Mouse (Mus musculus): ENCODE measurements around the gene Calm1.
"Not testable (repeated sequence)": the region's sequence is repeated elsewhere in the genome, so short reads cannot be mapped to it uniquely, and the experiment has no call there.

The Calm1 gene

GRCm38 (mm10) chr12:100198967-100199660 is at the start of gene Calm1:
Calm1 (plus strand) TSS chr12:100199435.
- DNase-seq (ENCODE audit: low spot score in 2 of 2), result peak; percentile 93 to 95

DNA sequence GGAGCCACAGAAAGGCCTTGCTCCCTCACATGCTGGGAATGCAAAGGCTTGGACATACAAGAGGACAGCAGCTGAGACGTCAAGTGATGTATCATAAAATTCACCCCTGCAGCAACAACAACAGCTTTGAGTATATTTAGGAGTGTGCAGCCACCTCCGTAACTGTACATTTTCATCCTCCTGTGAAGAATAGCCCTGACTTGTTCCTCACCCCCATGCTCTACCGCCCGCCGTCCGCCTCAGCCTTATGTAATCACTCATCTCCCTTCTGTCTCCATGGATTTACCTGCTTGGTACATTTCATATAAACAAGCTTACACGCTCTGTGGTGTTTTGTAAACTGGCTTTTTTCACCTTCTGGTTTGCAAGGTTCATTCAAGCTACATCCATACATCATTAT is 46.8 kb upstream of the Calm1 start:
- peak in 1 of 2 experiments; percentile 60 for DNase-seq (ENCODE audit: low spot score in 2 of 2)

GRCm38 (mm10) chr12:100159261-100159975 is 39.8 kb upstream of the Calm1 start, which contains the start of gene Nrde2:
Nrde2 (minus strand) TSS chr12:100159653.
- DNase-seq (ENCODE audit: low spot score in 2 of 2), result peak; percentile 92 to 94

DNA sequence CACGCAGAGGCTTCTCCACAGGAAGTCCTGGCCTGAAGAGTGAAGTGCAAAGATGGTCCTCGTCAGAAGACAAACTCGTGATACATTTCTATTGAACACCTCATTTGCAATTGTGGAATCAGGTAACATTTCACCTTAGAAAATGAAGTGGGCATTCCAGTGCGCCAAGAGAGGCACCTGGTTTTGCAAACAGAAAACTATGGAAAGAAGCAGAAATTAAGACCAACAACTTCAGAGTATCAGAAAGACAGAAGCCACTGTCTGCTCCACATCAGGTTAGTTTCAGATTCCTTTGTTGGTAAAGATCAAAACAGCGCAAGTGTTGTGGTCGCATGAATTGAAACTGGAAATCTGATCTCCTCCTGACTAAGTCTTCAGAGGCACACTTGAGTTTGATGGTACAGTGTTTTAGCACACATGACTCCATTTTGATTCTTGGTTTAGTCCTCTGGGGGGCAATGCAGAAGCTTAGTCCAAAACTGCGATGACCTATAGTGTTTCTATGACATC is 34.2 kb upstream of the Calm1 start:
- DNase-seq (ENCODE audit: low spot score in 2 of 2), result no peak

DNA sequence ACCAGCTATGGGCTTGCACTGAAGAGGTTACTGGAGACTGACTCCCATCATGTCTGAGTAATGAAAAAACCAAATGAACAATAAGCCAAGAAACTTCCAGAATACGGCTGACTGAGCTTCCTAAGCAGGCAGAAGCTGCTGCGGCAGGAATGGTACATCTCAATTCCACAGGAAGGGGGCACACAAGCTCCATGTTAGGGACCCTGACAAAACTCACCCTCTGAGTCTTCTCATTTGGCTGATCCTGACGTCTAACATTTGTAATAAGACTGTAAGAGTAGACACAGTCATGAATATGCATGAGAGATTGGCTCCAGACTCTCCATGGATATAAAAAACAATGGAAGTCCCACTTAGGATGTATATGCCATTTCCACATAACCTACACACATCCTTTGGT is 33.1 kb upstream of the Calm1 start:
- DNase-seq (ENCODE audit: low spot score in 2 of 2), result peak; percentile 50 to 80

- peak in 1 of 2 experiments; percentile 42 for DNase-seq (ENCODE audit: low spot score in 2 of 2)
Observed at GRCm38 (mm10) chr12:100166939-100167338, 32.3 kb upstream of the Calm1 start.

GRCm38 (mm10) chr12:100167502-100167901 is 31.7 kb upstream of the Calm1 start:
- DNase-seq (ENCODE audit: low spot score in 2 of 2), result no peak

GRCm38 (mm10) chr12:100167931-100168871 is 31.0 kb upstream of the Calm1 start:
- no peak for DNase-seq (ENCODE audit: low spot score in 2 of 2)

GRCm38 (mm10) chr12:100172481-100172880 is 26.8 kb upstream of the Calm1 start:
- DNase-seq (ENCODE audit: low spot score in 2 of 2), result no peak

GRCm38 (mm10) chr12:100176469-100177056 is 22.7 kb upstream of the Calm1 start:
- no peak for DNase-seq (ENCODE audit: low spot score in 2 of 2)

DNA sequence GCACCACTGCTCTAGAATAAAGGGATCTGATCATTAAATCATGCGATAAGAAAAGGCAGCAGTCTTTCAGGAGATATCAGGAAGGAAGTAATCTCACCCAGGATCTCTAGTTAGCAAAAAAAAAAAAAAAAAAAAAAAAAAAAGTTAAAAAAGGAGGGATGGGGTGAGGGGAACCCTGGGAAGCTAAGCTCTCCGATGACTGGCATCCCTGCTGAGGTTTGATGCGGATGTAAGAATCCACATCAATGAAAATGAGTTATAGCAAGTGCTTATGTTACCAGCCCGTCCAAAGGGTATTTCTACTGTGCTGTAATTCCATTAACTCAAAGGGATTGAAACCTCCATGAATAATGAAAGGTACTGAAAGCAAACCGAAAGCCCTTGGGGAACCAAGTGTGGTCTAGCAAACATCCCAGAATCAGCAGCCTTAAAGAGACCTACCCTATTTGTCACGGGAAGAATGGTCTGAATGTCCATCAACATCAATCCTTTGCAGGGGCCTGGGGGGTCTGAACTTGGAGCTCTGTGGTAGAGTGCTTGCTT is 20.3 kb upstream of the Calm1 start:
- no peak for DNase-seq (ENCODE audit: low spot score in 2 of 2)

DNA sequence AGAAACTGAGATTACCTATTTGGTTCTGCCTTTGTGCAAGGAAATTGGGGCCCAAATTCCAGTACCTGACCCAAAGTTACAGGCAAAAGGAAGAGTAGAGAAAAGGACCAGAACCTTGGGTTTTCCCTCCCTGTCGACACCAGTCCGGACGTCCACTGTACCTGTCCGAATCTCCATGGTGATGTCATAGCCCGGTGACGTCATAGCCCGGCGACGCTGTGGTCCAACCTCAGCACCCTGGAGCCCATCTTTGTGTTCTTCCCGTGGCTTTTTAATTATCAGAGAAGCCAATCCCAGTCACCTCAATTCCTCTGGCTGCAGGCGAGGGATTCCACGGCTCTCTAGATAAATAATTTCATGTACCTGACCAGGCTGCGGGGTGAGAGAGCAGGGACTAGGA is 18.4 kb upstream of the Calm1 start:
- DNase-seq (ENCODE audit: low spot score in 2 of 2), result no peak

- DNase-seq (ENCODE audit: low spot score in 2 of 2), result no peak
Observed at GRCm38 (mm10) chr12:100182676-100183075, 16.6 kb upstream of the Calm1 start.

- no peak for DNase-seq (ENCODE audit: low spot score in 2 of 2)
Observed at GRCm38 (mm10) chr12:100183970-100184369, 15.3 kb upstream of the Calm1 start.

DNA sequence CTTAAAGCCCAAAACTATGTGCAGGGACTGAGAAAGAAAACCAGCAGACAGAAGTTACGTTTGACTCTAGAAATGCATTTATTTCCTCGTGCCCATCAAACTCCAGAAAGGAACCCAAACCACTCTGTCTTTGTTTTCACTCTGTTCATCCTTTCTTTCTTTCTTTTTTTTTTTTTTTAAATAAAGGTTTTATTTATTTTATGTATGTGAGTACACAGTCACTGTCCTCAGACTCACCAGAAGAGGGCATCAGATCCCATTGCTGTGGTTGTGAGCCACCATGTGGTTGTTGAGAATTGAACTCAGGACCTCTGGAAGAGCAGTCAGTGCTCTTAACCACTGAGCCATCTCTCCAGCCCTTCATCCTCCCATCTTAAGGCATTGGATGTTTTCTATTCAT is 14.3 kb upstream of the Calm1 start:
- DNase-seq (ENCODE audit: low spot score in 2 of 2), result not testable (repeated sequence)

DNA sequence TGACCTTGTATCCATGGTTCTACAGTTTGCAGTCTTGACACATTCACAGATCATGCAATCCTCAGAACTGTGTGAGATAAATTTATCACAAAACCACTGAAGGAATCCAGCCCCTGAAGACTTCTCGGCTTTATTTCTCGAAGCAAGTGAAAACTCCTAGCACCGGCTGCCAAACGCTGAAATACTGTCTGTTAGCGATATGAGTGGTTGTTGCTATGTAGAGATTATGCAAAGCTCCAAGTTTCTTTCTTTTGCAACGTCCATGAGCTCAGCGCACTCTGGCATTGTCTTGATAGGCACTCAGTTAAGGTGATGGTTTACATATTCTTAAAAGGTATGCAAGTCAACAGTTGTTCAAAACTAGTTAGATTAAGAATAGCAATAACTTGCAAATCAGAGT is 13.3 kb upstream of the Calm1 start:
- DNase-seq (ENCODE audit: low spot score in 2 of 2), result peak; percentile 36 to 71

DNA sequence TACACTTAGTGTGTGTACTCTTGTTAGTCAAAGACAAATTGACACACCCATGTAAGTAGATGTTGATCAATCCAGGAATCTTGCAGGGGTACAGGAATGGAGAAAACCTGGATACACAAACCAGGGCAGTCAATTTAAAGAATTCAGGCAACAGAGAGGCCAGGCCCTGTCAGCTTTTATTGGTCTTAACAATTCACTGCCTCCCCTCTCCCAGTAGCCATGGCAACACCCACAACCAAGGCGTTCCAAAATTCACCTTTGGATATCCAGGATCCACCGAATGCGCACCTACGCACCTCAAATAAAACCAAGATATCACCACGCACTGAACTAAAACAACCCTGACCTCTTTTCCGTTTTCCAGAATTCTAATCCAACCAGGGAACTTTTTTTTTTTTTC is 12.9 kb upstream of the Calm1 start:
- DNase-seq (ENCODE audit: low spot score in 2 of 2), result peak; percentile 40 to 65

DNA sequence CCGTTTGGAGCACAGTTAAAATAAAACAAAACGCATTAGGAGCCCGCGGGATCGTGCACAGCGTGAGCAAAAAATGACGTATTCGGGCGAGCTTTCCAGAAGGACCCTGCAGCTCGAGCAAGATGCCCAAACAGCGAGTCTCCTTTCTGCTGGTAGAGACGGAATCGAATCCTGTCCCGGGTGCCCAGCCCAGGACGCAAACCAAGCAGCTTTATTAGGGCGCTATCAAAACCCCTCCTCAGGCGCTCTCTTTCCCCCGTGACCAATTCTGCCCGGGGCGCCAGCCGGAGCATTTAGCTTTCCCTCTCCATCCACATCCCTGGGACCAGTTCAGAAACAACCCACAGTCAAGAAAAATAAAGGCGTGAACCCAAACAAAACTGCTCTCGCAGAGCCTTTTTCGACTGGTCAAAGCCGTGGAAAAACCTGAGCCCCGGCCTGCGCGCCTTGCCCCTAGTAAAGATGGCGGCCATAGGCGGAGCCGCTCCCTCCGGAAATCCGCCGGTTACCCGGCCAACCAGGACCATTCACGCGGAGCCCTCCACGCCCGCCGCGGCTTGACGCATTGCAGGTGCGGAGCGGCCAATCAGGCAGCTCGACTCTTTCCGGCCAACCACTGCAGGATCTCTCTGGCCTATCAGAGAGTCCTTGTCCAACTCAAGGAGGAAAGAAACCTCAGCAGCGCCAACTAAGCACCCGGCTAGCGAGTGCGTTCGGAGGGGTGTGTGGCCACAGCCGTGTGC is 12.1 kb upstream of the Calm1 start:
- DNase-seq (ENCODE audit: low spot score in 2 of 2), result peak; percentile 100

DNA sequence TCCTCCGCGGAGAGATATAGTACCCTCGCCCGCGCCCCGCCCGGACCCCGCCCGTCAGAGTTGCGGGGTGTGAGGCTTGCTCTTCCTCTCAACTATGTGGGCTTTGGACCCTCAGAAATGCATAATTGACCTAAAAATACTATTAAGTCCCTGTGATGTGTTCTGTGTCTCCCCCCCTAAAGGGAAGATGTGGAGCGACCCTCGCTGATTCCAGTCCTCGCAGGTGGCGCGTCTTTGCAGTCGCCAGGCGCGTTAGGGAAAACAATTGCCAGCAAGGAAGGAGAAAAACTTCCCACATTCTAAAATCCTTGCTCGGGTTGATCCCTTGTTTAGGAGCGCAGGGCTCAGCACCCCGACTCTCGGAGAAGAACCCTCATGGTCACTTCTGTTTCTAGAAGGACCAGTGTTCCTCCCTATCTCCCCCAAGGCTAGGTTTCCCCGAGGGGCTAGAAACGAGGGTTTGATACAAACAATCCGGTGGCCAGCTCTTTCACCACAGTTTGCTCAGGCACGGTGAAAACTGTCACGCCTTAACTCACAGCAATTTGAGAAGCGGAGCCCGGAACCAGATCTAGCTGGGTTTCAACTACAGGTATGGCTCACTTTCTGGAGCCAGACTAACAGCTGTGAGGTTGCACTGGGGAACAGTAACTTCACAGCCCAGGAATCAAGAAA is 11.3 kb upstream of the Calm1 start:
- DNase-seq (ENCODE audit: low spot score in 2 of 2), result peak; percentile 34 to 37

DNA sequence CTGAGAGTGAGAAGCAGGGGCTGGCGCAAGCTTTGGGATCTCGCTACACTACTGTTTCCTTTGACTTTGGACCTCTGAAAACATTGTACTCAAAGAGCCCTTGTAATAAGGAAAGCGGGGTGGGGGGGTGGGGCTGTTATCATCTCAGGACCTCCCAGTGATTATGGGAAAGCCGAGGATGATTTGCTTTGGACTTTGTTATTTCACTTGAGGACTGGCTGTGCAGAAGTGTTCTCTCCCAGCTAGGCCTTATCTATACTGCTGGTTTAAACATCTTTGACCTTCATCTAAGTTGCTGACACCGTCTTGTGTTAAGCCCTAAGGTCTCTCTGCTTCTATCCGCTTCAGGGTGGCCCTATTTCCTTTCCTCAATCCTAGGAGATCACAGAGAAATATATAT is 8.4 kb upstream of the Calm1 start:
- DNase-seq (ENCODE audit: low spot score in 2 of 2), result no peak

Data from frontal cortex, postnatal 36 days (tissue).